In genomic region chr5:23410718-23411101, GRCm38 (mm10) we compare ENCODE assay signal across 16 mouse cellular contexts. TPM values are rescaled to one million over a fixed set of nuclear protein-coding genes. Genes with fewer than 3 reads are reported as not detected.
DNase-seq lines count a peak whose midpoint lies in the region; ATAC-seq and TF ChIP-seq lines count a peak whose summit lies in the region.
"Had no signal": no experiment of that assay in that cellular context is flagged by ENCODE, and none has a peak within 500 bp of the region (broad histone marks: within the 10 kb centered on the region; RNA-seq: fewer than 3 reads in every experiment).

No protein-coding gene starts in this region.

- H3K4me3 ChIP-seq in heart, adult 2 months: no peak overlapping the region
- H3K4me3 ChIP-seq in heart, embryonic 10.5 days: no peak overlapping the region
- no peak overlapping the region for H3K4me3 ChIP-seq in kidney, adult 2 months (ENCODE audit: insufficient read depth, low read depth, low read length)
- no peak overlapping the region for H3K4me3 ChIP-seq in lung, postnatal 0 days (ENCODE audit: low read depth, low read length)
- no peak overlapping the region for H3K4me3 ChIP-seq in stomach, embryonic 16.5 days (replicated peaks; ENCODE audit: low read length)
- H3K4me3 ChIP-seq: embryonic facial prominence, embryonic 12.5 days; forebrain, embryonic 13.5 days; liver, embryonic 12.5 days; midbrain, embryonic 12.5 days had no signal

- no peak overlapping the region for H3K9ac ChIP-seq in heart, adult 2 months (ENCODE audit: low read depth, low read length)
- H3K9ac ChIP-seq in lung, postnatal 0 days (replicated peaks; ENCODE audit: low read depth): no peak overlapping the region
- no peak overlapping the region for H3K9ac ChIP-seq in stomach, embryonic 16.5 days (ENCODE audit: low read length)
- H3K9ac ChIP-seq: embryonic facial prominence, embryonic 12.5 days; forebrain, embryonic 13.5 days; liver, embryonic 12.5 days; midbrain, embryonic 12.5 days had no signal

- WGBS in heart, adult 2 months: 44% methylated on average over 2 of the region's 2 CpGs
- 71% methylated on average over 2 of the region's 2 CpGs for WGBS in heart, embryonic 10.5 days
- 48% methylated on average over 2 of the region's 2 CpGs for WGBS in kidney, adult 2 months
- WGBS in lung, postnatal 0 days: 72% methylated on average over 2 of the region's 2 CpGs
- 74% methylated on average over 2 of the region's 2 CpGs for WGBS in stomach, embryonic 16.5 days

- no peak for TF ChIP-seq EP300 in heart, adult 2 months (IDR thresholded peaks at IDR 0.05; ENCODE audit: insufficient read depth, low read depth, low read length)
- TF ChIP-seq EP300 in lung, postnatal 0 days (IDR thresholded peaks at IDR 0.05): no peak

- no peaks in the 10 kb centered on the region for H3K27me3 ChIP-seq in heart, adult 2 months (ENCODE audit: control insufficient read depth, insufficient read depth, low read length)
- no peaks in the 10 kb centered on the region for H3K27me3 ChIP-seq in heart, embryonic 10.5 days (ENCODE audit: insufficient read depth, poor library complexity, severe bottlenecking)
- H3K27me3 ChIP-seq in kidney, adult 2 months (replicated peaks; ENCODE audit: control insufficient read depth, insufficient read depth, low read length): no peaks in the 10 kb centered on the region
- no peaks in the 10 kb centered on the region for H3K27me3 ChIP-seq in lung, postnatal 0 days (replicated peaks; ENCODE audit: insufficient read depth, low read length)
- no peaks in the 10 kb centered on the region for H3K27me3 ChIP-seq in stomach, embryonic 16.5 days (ENCODE audit: control insufficient read depth, insufficient read depth, low read length)
- H3K27me3 ChIP-seq: embryonic facial prominence, embryonic 12.5 days; forebrain, embryonic 13.5 days; liver, embryonic 12.5 days; midbrain, embryonic 12.5 days had no signal

- TF ChIP-seq POLR2A in heart, adult 2 months (IDR thresholded peaks at IDR 0.05; ENCODE audit: insufficient read depth, low read depth, low read length): no peak
- no peak for TF ChIP-seq POLR2A in kidney, adult 2 months (IDR thresholded peaks at IDR 0.05; ENCODE audit: low read depth, low read length)

- H3K4me2 ChIP-seq in lung, postnatal 0 days (replicated peaks; ENCODE audit: low read depth, low read length): no peak overlapping the region
- H3K4me2 ChIP-seq in stomach, embryonic 16.5 days (ENCODE audit: low read depth, low read length): no peak overlapping the region
- H3K4me2 ChIP-seq: embryonic facial prominence, embryonic 12.5 days; forebrain, embryonic 13.5 days; liver, embryonic 12.5 days; midbrain, embryonic 12.5 days had no signal

- H3K9me3 ChIP-seq in heart, embryonic 10.5 days: no peaks in the 10 kb centered on the region
- no peaks in the 10 kb centered on the region for H3K9me3 ChIP-seq in lung, postnatal 0 days (ENCODE audit: low read length)
- H3K9me3 ChIP-seq in stomach, embryonic 16.5 days (replicated peaks; ENCODE audit: control insufficient read depth, low read length): no peaks in the 10 kb centered on the region
- H3K9me3 ChIP-seq: embryonic facial prominence, embryonic 12.5 days; forebrain, embryonic 13.5 days; liver, embryonic 12.5 days; midbrain, embryonic 12.5 days had no signal

- peak in 1 of 2 experiments; percentile 33 for DNase-seq in heart, adult 2 months
- DNase-seq in heart, embryonic 10.5 days (ENCODE audit: low spot score): no peak
- peak; percentile 63 for DNase-seq in kidney, adult 2 months
- no peak for DNase-seq in kidney, postnatal 10 days
- DNase-seq in lung, postnatal 0 days (ENCODE audit: low spot score): no peak
- DNase-seq in lung, postnatal 25 days (ENCODE audit: low spot score): no peak
- no peak for DNase-seq in MN1 (ENCODE audit: low spot score)
- DNase-seq: adrenal gland, postnatal 25 days; cerebellum, postnatal 36 days; lung, postnatal 14 days had no signal

- H3K27ac ChIP-seq in heart, adult 2 months: peak overlapping the region; percentile 97
- no peak overlapping the region for H3K27ac ChIP-seq in heart, embryonic 10.5 days
- peak overlapping the region; percentile 69 for H3K27ac ChIP-seq in kidney, adult 2 months (ENCODE audit: insufficient read depth, low read depth, low read length)
- H3K27ac ChIP-seq in lung, postnatal 0 days (ENCODE audit: low read length): peak overlapping the region; percentile 84; the same call in 1 of the 2 replicates
- H3K27ac ChIP-seq in stomach, embryonic 16.5 days (ENCODE audit: low read length): peak overlapping the region; percentile 61; the same call in 1 of the 2 replicates
- H3K27ac ChIP-seq: embryonic facial prominence, embryonic 12.5 days; forebrain, embryonic 13.5 days; hindbrain, postnatal 0 days; midbrain, embryonic 12.5 days had no signal

- H3K4me1 ChIP-seq in heart, adult 2 months (ENCODE audit: control insufficient read depth, insufficient read depth, low read length): peaks cover 56% of the 10 kb centered on the region
- H3K4me1 ChIP-seq in heart, embryonic 10.5 days: peaks cover 59% of the 10 kb centered on the region
- peaks cover 62% of the 10 kb centered on the region for H3K4me1 ChIP-seq in kidney, adult 2 months (ENCODE audit: control insufficient read depth, insufficient read depth, low read length)
- H3K4me1 ChIP-seq in lung, postnatal 0 days (ENCODE audit: insufficient read depth, low read depth, low read length): peaks cover 12% of the 10 kb centered on the region
- H3K4me1 ChIP-seq in stomach, embryonic 16.5 days (ENCODE audit: control insufficient read depth, insufficient read depth, low read length): peaks cover 44% of the 10 kb centered on the region

- H3K79me2 ChIP-seq in heart, adult 2 months (replicated peaks; ENCODE audit: control insufficient read depth, insufficient read depth, low read length): 0 out of 2 replicates have a peak, but pooled peaks cover 1% of the 10 kb centered on the region

- intact Hi-C loops in heart, adult 2 months (cut with DNase I): loop anchor here (2.0 to 5.0 kb wide), 2 partner anchors 158 to 198 kb away; no protein-coding TSS in a partner anchor

- H3K36me3 ChIP-seq in heart, adult 2 months (ENCODE audit: control insufficient read depth, insufficient read depth, low read length): peaks cover 60% of the 10 kb centered on the region
- H3K36me3 ChIP-seq in heart, embryonic 10.5 days: peaks cover 22% of the 10 kb centered on the region; the same call in 1 of the 2 replicates
- H3K36me3 ChIP-seq in kidney, adult 2 months (ENCODE audit: control insufficient read depth, insufficient read depth, low read length): no peaks in the 10 kb centered on the region
- no peaks in the 10 kb centered on the region for H3K36me3 ChIP-seq in lung, postnatal 0 days (ENCODE audit: insufficient read depth, low read length)
- no peaks in the 10 kb centered on the region for H3K36me3 ChIP-seq in stomach, embryonic 16.5 days (ENCODE audit: control insufficient read depth, insufficient read depth, low read length)

- no peak for TF ChIP-seq CTCF in heart, adult 2 months (IDR thresholded peaks at IDR 0.05)
- no peak for TF ChIP-seq CTCF in kidney, adult 2 months (conservative IDR thresholded peaks at IDR 0.05; ENCODE audit: insufficient read depth, insufficient read length, low read depth, low read length)
- no peak for TF ChIP-seq CTCF in lung, postnatal 0 days (IDR thresholded peaks at IDR 0.05)

- no peak for ATAC-seq in lung, postnatal 0 days
- ATAC-seq in stomach, embryonic 16.5 days (ENCODE audit: insufficient read depth, low FRiP score): no peak
- ATAC-seq: forebrain, embryonic 13.5 days; hindbrain, postnatal 0 days had no signal

RNA-seq across cellular contexts. Expression of gene Kmt2e, which starts 23.5 kb away (rescaled TPM):
- 10 to 100 TPM; 38.1 to 48.5 TPM for total RNA-seq in heart, adult 2 months (2021)
- 14.4 and 18.1 TPM in 2 replicates for polyA plus RNA-seq in heart, adult 2 months (2012; rRNA removed)
- polyA plus RNA-seq in heart, embryonic 10.5 days (2016; fragmentation: Nextera tagmentation; extraction: Ambion mirVana): 63.2 and 69.0 TPM in 2 replicates
- 18.8 and 19.8 TPM in 2 replicates for polyA plus RNA-seq in kidney, adult 2 months (2012; rRNA removed)
- 97.3 and 106 TPM in 2 replicates for polyA plus RNA-seq in lung, postnatal 0 days (2015; fragmentation: Nextera tagmentation; extraction: Ambion mirVana)
- polyA plus RNA-seq in stomach, embryonic 16.5 days (2015; fragmentation: Nextera tagmentation; extraction: Ambion mirVana): 90.9 and 94.0 TPM in 2 replicates
